Mouse (Mus musculus): ENCODE data around the gene Aldh9a1.
A peak's percentile ranks its signal among the peaks of the same experiment; 100 is the strongest.

Gene Aldh9a1

GRCm38 (mm10) chr1:167385211-167385610 lies 35.4 kb downstream of the Aldh9a1 start:
- DNase-seq, result no peak

GRCm38 (mm10) chr1:167385636-167386035 lies 35.8 kb downstream of the Aldh9a1 start:
- no peak for DNase-seq

- no peak for DNase-seq
Observed at GRCm38 (mm10) chr1:167386466-167386865, 36.7 kb downstream of the Aldh9a1 start.

DNA sequence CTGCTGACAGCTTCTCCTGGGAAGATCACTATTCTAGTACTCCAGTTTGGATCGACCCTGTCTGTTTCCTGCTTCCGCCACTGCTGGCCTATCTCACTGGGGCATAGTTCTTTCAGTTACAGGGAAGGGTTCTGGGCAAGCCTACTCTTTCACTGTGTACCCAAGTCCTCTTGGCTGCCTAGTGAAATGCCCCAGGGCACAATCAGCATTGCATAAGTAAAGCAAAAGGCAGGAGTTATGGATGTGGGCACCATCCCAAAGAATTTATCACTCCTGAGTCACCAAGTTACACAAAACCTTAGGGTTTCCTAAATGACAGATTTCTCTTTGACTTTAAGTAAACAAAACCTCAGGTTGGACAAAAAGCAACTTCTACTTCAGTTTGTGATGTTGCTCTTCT lies 37.5 kb downstream of the Aldh9a1 start:
- DNase-seq, result peak; percentile 41

GRCm38 (mm10) chr1:167387796-167388195 lies 38.0 kb downstream of the Aldh9a1 start:
- no peak for DNase-seq

GRCm38 (mm10) chr1:167388571-167388970 lies 38.8 kb downstream of the Aldh9a1 start:
- DNase-seq, result no peak

DNA sequence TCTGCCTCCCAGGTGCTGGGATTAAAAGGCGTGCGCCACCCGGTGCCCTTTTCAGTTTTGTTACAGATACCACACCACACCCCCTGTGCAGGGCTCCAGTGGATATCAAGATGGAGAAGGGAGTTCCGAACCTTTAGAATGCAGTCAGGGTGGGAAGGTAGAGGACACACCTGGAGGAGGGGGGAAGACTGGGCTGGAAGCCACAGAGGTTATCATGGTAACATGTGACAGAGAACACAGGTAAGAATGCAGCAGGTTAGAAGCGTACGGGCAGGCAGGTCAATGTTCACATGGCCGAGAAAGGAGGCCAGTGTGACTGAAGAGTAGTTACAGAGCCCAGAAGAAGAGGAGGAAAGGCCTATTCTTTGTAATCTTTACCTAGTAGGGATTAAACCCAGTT lies 39.8 kb downstream of the Aldh9a1 start:
- DNase-seq, result no peak

- no peak for DNase-seq
Observed at GRCm38 (mm10) chr1:167390381-167390780, 40.6 kb downstream of the Aldh9a1 start.

GRCm38 (mm10) chr1:167391241-167391640 lies 41.5 kb downstream of the Aldh9a1 start:
- no peak for DNase-seq

GRCm38 (mm10) chr1:167392031-167392640 lies 42.3 kb downstream of the Aldh9a1 start:
- DNase-seq, result no peak

- DNase-seq, result no peak
Observed at GRCm38 (mm10) chr1:167392687-167393086, 42.9 kb downstream of the Aldh9a1 start.

GRCm38 (mm10) chr1:167393281-167393680 lies 43.5 kb downstream of the Aldh9a1 start:
- DNase-seq, result no peak

DNA sequence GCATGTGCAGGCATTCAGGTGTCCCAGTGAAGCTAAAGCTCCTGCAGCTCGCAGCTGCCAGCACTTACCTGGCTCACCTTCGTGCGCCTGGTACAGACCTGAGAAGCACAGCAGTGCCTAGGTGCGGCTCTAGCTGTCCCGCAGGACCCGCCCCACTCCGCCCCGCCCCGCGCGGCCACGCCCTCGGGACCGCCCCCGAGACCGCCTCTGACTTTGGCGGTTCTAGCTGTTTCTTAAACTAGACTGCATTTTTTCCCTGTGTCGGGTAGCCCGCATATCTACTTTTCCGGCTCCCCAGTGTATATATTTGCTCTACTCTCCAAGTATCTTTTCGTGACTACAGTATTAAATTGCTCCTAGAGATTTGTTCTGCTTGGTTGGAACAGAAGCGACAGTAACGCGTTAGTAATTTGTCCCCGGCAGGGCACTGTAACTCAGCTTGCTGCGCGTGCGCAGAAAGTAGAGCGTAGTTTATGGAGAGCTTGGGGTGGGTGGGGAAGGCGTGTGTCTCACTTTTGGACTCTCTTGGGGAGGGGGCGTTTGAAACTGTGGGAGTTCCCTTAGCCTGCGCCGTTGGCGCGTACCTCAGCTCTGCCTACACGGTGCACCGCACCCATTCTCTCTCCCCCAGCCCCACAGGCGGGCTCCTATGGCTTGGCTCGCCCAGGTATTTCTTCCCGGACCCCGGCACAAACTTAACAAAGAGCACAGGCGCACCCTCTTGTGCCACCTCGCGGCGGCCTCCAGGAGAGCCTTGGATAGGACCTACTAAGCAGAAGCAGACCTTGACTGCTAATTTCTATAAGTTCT lies 44.1 kb downstream of the Aldh9a1 start, which contains the start of gene Mgst3:
Gene Mgst3 (minus strand): TSS at position 159 of the 810 bp plus-strand sequence.
- peak; percentile 96 for DNase-seq

- no peak for DNase-seq
Observed at GRCm38 (mm10) chr1:167405237-167405636, 55.4 kb downstream of the Aldh9a1 start.

- no peak for DNase-seq
Observed at GRCm38 (mm10) chr1:167409601-167410000, 59.8 kb downstream of the Aldh9a1 start.

DNA sequence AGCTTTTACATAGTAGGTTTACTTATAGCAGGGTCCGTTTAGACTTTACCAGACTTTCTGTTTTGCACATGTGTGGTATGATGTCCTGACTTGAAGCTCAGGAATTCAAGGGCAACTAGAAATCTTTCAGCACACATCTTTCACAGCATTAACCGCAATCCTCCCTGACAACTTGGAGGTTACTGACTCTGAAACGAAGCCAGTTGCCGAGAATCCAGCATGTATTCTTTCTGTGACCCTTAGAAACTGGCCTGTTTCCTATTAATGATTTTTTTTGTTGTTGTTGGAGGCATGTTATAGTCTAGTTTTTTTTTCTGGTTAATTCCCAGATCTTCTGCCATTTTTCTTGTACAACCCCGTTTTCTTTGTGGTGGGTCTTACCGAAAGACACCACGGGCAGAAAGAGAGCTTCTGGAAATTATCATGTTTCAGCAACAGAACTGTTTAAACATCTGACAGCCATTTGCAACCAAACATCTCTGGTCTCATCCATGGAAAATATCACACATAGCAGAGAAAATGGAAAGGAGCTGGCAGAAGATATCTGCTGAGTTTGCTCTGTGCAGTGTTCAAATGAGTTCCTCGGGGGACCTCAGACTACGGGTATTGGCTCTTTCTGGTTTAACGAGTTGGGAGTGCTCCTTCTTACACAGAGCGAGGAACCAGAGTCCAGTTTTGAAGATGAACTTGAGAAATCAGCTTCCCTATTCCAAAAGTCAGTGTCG lies 62.4 kb downstream of the Aldh9a1 start:
- DNase-seq, result no peak

DNA sequence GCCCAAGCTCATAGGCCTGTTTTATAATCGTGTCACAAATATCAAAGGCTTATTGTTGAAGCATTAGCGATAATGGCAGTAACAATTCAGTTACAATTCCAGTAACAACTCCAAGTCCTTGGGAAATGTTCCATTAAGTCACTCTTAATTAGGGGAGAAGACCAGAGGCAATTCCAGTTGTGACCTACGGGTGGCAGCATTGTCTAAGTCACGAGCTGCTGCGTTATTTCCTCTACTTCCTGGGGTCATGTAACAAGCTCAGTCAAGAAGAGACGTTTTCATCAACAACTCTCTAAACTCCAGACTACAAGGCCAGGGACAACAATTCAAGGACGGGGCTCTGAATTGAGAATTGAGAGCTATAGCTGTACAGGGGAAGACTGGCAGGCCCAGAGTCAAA lies 65.1 kb downstream of the Aldh9a1 start:
- peak; percentile 79 for DNase-seq

All from kidney, postnatal 14 days (tissue).